Mouse (Mus musculus) kidney, adult 8-10 months (tissue): Measurements from ENCODE around the gene Rflna.

Experiments
- DNase-seq, 2 experiments: peaks; one replicate each; pipeline ENCODE4 v3.0.0; 2022

Rflna gene

DNA sequence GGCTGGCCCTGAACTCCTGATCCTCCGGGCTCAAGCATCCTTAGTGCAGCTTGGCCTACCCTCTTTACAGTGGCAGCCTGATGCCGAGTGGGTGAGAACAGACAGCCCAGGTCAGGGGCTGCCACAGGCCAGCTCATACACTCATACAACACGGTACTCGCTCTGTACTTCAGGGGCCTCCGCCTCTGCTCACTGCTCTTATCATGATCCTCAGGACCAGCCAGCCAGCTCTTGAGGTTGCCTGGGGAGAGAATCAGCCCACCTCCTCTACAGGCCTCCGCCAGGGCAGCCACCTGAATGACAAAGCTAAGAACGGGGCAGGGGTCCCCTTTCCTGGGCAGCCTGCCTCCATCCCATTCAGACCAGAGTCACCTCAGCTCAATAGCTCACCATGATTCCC lies 50.6 kb downstream of the Rflna start:
- no peak for DNase-seq

DNA sequence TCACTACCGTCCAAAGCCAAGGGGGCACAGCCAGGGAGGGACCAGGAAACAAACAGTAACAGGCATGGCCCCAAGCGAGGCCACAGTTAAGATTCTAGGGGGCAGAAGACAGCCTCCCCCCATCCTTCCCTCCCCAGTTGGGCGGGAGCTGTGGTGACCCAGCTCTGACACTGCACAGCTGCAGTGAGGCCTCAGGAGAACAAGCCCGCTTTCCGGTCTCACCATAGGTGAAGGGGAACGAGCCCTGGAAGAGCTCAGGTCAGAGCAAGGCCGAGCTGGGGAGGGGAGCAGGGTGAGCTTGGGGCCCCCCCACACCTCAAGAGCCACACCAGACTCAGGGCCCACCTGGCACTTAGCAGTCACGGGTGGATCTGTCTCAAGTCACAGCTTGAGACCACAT lies 52.9 kb downstream of the Rflna start:
- no peak for DNase-seq

DNA sequence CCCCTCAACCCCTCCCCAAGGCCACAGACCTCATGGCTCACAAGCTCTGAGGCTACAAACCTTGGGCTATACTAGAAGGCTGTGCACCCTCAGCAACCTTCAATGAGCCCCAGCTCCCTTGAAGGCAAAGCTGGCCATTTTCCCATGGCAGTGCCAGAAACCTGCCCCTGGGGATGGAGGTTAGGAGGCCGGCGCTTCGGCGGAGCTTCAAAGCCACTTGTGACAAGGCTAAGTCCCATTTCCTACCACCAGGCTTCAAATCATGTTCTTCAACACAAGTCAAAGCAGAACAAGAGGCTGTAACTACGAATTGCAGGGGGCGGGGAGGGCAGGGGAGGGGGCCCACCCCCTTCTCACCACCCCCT lies 53.3 kb downstream of the Rflna start:
- no peak for DNase-seq

DNA sequence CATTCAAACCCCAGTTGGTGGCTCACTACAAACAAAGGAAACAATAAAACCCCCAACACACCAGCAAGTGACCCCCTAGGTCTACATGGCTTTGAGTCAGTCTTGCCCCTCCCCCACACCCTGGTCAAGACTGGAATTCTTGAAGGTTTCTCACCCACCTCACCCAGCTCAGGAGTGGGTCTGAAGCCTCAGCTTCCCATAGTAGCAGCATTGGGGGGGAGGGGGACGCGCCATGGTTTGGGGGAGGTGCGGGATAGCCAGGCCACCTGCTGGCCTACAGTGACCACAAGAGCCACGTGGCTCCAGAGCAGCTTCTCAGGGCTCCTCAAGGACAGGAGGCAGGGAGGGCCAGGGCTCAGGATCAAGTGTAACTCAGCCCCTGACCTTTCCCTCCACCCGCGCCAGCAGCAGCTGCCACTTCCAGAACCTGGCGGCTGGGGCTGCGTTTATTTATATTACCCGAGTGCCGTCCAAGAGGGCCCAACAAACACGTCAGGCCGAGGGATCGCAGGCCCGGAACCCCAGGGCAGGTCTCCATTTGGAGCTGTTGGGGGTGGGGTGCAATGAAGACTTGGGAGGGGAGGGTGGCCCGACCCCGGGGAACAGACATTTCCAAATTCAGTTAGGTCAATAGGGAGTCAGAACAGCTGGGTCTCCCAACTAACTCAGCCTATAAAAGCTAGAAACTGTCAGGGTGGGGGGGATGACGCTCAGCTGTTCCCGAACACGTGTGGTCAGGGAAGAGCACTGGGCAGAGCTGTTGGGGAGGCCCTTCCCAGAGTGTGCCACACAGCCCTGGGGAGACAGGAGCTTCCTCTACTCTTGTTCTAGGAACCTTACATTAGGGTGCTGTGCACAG lies 53.9 kb downstream of the Rflna start:
- peak; percentile 50 to 70 for DNase-seq

DNA sequence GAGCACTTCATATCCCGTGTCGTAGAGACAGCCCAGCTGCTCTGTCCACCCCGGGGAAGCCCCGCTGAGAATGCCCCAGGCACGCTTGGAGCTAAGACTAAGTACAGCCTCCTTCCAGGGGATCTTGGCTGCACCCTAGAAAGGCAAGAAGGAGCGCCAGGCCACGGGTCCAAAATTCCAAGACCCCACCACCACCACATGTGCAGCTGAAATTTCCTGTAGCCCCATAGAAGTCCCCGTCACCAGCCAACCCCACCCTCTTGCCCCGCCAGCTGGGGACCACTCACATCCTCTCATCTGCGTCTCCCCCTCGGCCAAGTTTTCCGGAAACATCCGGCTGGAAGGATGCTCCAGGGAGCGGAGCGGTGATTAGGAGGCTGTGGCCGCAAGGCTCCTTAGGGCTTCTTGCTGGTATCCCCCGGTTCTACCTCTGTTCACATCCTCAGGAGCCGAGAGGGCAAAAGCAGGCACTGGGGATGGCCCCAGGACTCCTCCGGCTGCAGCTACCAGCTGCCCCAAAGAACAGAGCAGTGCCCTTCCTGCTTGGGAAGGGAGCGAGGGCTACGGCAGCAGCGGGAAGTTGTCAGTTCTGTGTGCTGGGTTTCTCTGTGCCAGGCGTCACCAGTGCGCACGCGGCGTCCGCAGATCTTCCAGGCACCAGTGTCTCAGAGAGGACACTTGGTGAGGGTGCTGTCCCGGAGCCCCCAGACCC lies 54.7 kb downstream of the Rflna start:
- no peak for DNase-seq

DNA sequence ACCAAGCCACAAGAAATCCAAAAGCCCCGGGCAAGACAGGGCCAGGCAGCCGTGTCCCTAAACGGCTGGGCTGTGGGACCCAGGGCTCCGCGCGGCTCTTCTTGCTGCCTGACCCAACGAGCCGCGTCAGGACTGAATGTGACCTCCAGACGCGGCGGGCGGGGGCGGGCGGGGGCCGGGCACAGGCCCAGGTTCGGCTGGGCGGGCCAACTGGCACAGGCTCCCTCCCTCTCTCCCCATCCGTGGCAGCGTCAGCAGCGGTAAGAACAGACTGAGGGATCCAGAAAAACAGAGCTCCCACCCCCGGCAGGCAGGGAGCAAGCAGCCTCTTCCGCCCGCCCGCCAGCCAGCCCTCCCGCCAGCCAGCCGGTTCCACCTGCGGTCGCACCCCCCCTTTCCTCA lies 55.2 kb downstream of the Rflna start:
- DNase-seq: peak; percentile 72 to 79
